Mouse (Mus musculus): ENCODE data around the gene Btbd18. TPM values are rescaled to one million over a fixed set of nuclear protein-coding genes. Genes with fewer than 3 reads are reported as not detected.
A peak's percentile ranks its signal among the peaks of the same experiment; 100 is the strongest.

The Btbd18 gene
- not detected for total RNA-seq (2021)
- long read RNA-seq, experiment 1: 0 reads
- long read RNA-seq, experiment 2: 0 reads

- intact Hi-C loops (cut with DNase I): no loop called here
- Histone ChIP-seq H3K27ac (no peak within 1 kb of the TSS), H3K4me3 (no peak within 1 kb of the TSS)
- TF ChIP-seq CTCF (IDR thresholded peaks at IDR 0.05): no peak
- DNase-seq (ENCODE audit: extremely low spot score in 1 of 2, low spot score in 2 of 2): no peak
Observed at GRCm38 (mm10) chr2:84658806-84659205, at the start of gene Btbd18. TSS of gene Btbd18 (plus strand) at chr2:84659079.

- DNase-seq (ENCODE audit: extremely low spot score in 1 of 2, low spot score in 2 of 2): no peak
- intact Hi-C loops (cut with DNase I): no loop called here
- TF ChIP-seq CTCF (IDR thresholded peaks at IDR 0.05): no peak
- H3K27ac ChIP-seq: no peak overlapping the region
- no peak overlapping the region for H3K4me3 ChIP-seq
Observed at GRCm38 (mm10) chr2:84612764-84613163, 46.1 kb upstream of the Btbd18 start.

- Histone ChIP-seq H3K4me3 (no peak overlapping the region), H3K27ac (peak overlapping the region; percentile 25; the same call in 1 of the 2 replicates)
- intact Hi-C loops (cut with DNase I): loop anchor here (1.0 to 2.0 kb wide), 2 partner anchors 32 to 43 kb away; partner anchors contain the start of gene Ctnnd1
- DNase-seq (ENCODE audit: extremely low spot score in 1 of 2, low spot score in 2 of 2): no peak
- TF ChIP-seq CTCF (IDR thresholded peaks at IDR 0.05): peak; percentile 81
Observed at GRCm38 (mm10) chr2:84617637-84618515, 41.0 kb upstream of the Btbd18 start.

- DNase-seq (ENCODE audit: extremely low spot score in 1 of 2, low spot score in 2 of 2): no peak
- peak overlapping the region; percentile 9; the same call in 1 of the 2 replicates for H3K27ac ChIP-seq
- intact Hi-C loops (cut with DNase I): loop anchor here (1.0 to 2.0 kb wide), 2 partner anchors 31 to 42 kb away; partner anchors contain the start of gene Ctnnd1
- no peak for TF ChIP-seq CTCF (IDR thresholded peaks at IDR 0.05)
- H3K4me3 ChIP-seq: no peak overlapping the region
Observed at GRCm38 (mm10) chr2:84618914-84619313, 40.0 kb upstream of the Btbd18 start.

- TF ChIP-seq CTCF (IDR thresholded peaks at IDR 0.05): no peak
- DNase-seq (ENCODE audit: extremely low spot score in 1 of 2, low spot score in 2 of 2): no peak
- intact Hi-C loops (cut with DNase I): loop anchor here (2.0 kb wide), 1 partner anchor 41 kb away; no protein-coding TSS in a partner anchor
- Histone ChIP-seq H3K27ac (no peak overlapping the region; the same call in 1 of the 2 replicates), H3K4me3 (no peak overlapping the region)
Observed at GRCm38 (mm10) chr2:84619646-84620340, 39.1 kb upstream of the Btbd18 start.

- H3K27ac ChIP-seq: no peak overlapping the region
- H3K4me3 ChIP-seq: no peak overlapping the region
- intact Hi-C loops (cut with DNase I): no loop called here
- no peak for TF ChIP-seq CTCF (IDR thresholded peaks at IDR 0.05)
- DNase-seq (ENCODE audit: extremely low spot score in 1 of 2, low spot score in 2 of 2): no peak
Observed at GRCm38 (mm10) chr2:84622668-84623067, 36.2 kb upstream of the Btbd18 start.

- Histone ChIP-seq H3K4me3 (no peak overlapping the region), H3K27ac (no peak overlapping the region)
- no peak for DNase-seq (ENCODE audit: extremely low spot score in 1 of 2, low spot score in 2 of 2)
- TF ChIP-seq CTCF (IDR thresholded peaks at IDR 0.05): no peak
- intact Hi-C loops (cut with DNase I): no loop called here
Observed at GRCm38 (mm10) chr2:84623428-84624119, 35.3 kb upstream of the Btbd18 start.

- intact Hi-C loops (cut with DNase I): no loop called here
- no peak for TF ChIP-seq CTCF (IDR thresholded peaks at IDR 0.05)
Observed at GRCm38 (mm10) chr2:84624201-84624600, 34.7 kb upstream of the Btbd18 start.

GRCm38 (mm10) chr2:84626366-84626975, 32.4 kb upstream of the Btbd18 start:
- TF ChIP-seq CTCF (IDR thresholded peaks at IDR 0.05): no peak
- DNase-seq (ENCODE audit: extremely low spot score in 1 of 2, low spot score in 2 of 2): no peak
- Histone ChIP-seq H3K4me3 (no peak overlapping the region), H3K27ac (no peak overlapping the region)
- intact Hi-C loops (cut with DNase I): no loop called here

More at GRCm38 (mm10) chr2:84624201-84624600, 34.7 kb upstream of the Btbd18 start:
- Histone ChIP-seq H3K4me3 (no peak overlapping the region), H3K27ac (no peak overlapping the region)
- DNase-seq (ENCODE audit: extremely low spot score in 1 of 2, low spot score in 2 of 2): no peak

GRCm38 (mm10) chr2:84627036-84627435, 31.8 kb upstream of the Btbd18 start:
- no peak for DNase-seq (ENCODE audit: extremely low spot score in 1 of 2, low spot score in 2 of 2)
- H3K4me3 ChIP-seq: no peak overlapping the region
- TF ChIP-seq CTCF (IDR thresholded peaks at IDR 0.05): no peak
- H3K27ac ChIP-seq: no peak overlapping the region
- intact Hi-C loops (cut with DNase I): no loop called here

GRCm38 (mm10) chr2:84632001-84632400, 26.9 kb upstream of the Btbd18 start:
- H3K4me3 ChIP-seq: no peak overlapping the region
- intact Hi-C loops (cut with DNase I): no loop called here
- DNase-seq (ENCODE audit: extremely low spot score in 1 of 2, low spot score in 2 of 2): no peak
- no peak overlapping the region; the same call in 1 of the 2 replicates for H3K27ac ChIP-seq
- no peak for TF ChIP-seq CTCF (IDR thresholded peaks at IDR 0.05)
